9 mouse cellular contexts compared by ENCODE assay signal in the genomic region with DNA sequence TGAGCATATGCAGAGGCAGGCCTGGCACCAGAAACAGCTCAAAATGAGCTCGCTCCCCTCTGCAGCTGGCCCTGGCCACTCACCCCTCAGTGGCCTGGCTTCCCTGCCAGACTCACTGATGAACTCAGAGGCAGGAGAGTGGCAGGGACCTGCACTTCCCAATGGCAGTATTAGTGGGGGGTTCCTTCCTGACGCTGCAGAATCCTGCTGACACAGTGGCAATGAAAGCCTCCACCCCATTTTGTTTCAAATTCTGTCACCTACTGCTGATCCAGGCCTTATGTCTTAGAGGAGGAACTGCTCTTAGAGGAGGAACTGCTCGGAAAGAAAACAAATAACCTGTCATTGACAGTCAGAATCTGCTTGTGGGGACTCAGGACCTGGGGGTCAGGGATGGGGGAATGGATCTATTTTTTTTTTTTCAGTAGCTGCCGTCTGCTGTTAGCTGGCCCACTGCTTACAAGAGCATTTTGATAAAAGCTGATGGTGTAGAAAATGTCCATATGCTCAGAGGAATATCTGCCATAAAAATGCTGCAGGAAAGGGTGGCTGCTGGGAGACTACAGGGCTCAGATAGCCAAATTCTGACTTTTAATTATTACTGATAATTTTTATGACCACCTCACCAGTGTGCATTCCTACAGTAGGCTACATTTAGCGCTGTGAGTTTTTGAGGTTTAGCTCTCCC. TPM values are rescaled to one million over a fixed set of nuclear protein-coding genes. Genes with fewer than 3 reads are reported as not detected.
DNase-seq lines count a peak whose midpoint lies in the region; ATAC-seq and TF ChIP-seq lines count a peak whose summit lies in the region.
"Had no signal": no experiment of that assay in that cellular context is flagged by ENCODE, and none has a peak within 500 bp of the region (broad histone marks: within the 10 kb centered on the region; RNA-seq: fewer than 3 reads in every experiment).

No protein-coding gene starts in this region.

- no peak for TF ChIP-seq CTCF in heart, adult 2 months (IDR thresholded peaks at IDR 0.05)
- TF ChIP-seq CTCF in liver, postnatal 0 days (IDR thresholded peaks at IDR 0.05; ENCODE audit: low read depth) = no peak
- no peak for TF ChIP-seq CTCF in cortical plate, adult 2 months (IDR thresholded peaks at IDR 0.05; ENCODE audit: extremely low read depth, insufficient read depth, low read length)

- H3K36me3 ChIP-seq in heart, adult 2 months (ENCODE audit: control insufficient read depth, insufficient read depth, low read length) = no peaks in the 10 kb centered on the region
- peaks cover 16% of the 10 kb centered on the region for H3K36me3 ChIP-seq in liver, postnatal 0 days (replicated peaks; ENCODE audit: insufficient read depth, low read length)
- peaks cover 11% of the 10 kb centered on the region; the same call in 1 of the 2 replicates for H3K36me3 ChIP-seq in liver, embryonic 11.5 days (ENCODE audit: control insufficient read depth, insufficient read depth, low read length)
- peaks cover 12% of the 10 kb centered on the region for H3K36me3 ChIP-seq in neural tube, embryonic 13.5 days

- no peak overlapping the region for H3K4me2 ChIP-seq in liver, postnatal 0 days (ENCODE audit: low read depth, low read length)
- H3K4me2 ChIP-seq in liver, embryonic 11.5 days = no peak overlapping the region
- H3K4me2 ChIP-seq in neural tube, embryonic 13.5 days = no peak overlapping the region
- H3K4me2 ChIP-seq: intestine, embryonic 15.5 days had no signal

- no peaks in the 10 kb centered on the region for H3K9me3 ChIP-seq in liver, postnatal 0 days (ENCODE audit: low read length)
- H3K9me3 ChIP-seq in liver, embryonic 11.5 days (ENCODE audit: control insufficient read depth, low read length) = no peaks in the 10 kb centered on the region
- H3K9me3 ChIP-seq in neural tube, embryonic 13.5 days = no peaks in the 10 kb centered on the region
- H3K9me3 ChIP-seq: intestine, embryonic 15.5 days had no signal

- peaks cover 8% of the 10 kb centered on the region for H3K79me2 ChIP-seq in heart, adult 2 months (replicated peaks; ENCODE audit: control insufficient read depth, insufficient read depth, low read length)

- peaks cover 28% of the 10 kb centered on the region for H3K4me1 ChIP-seq in heart, adult 2 months (ENCODE audit: control insufficient read depth, insufficient read depth, low read length)
- peaks cover 49% of the 10 kb centered on the region for H3K4me1 ChIP-seq in liver, postnatal 0 days (ENCODE audit: insufficient read depth)
- H3K4me1 ChIP-seq in liver, embryonic 11.5 days (replicated peaks; ENCODE audit: control insufficient read depth, insufficient read depth, low read length) = peaks cover 51% of the 10 kb centered on the region
- H3K4me1 ChIP-seq in cortical plate, adult 2 months (ENCODE audit: control insufficient read depth, insufficient read depth, low read length) = peaks cover 45% of the 10 kb centered on the region
- H3K4me1 ChIP-seq in neural tube, embryonic 13.5 days (replicated peaks) = peaks cover 79% of the 10 kb centered on the region

- no peak overlapping the region for H3K4me3 ChIP-seq in heart, adult 2 months
- H3K4me3 ChIP-seq in liver, postnatal 0 days (ENCODE audit: low read depth, low read length) = no peak overlapping the region
- no peak overlapping the region for H3K4me3 ChIP-seq in liver, embryonic 11.5 days (ENCODE audit: low read depth, low read length)
- no peak overlapping the region for H3K4me3 ChIP-seq in cortical plate, adult 2 months (ENCODE audit: insufficient read depth, low read length)
- H3K4me3 ChIP-seq in neural tube, embryonic 13.5 days = no peak overlapping the region
- H3K4me3 ChIP-seq: intestine, embryonic 15.5 days had no signal

- no peak for TF ChIP-seq EP300 in heart, adult 2 months (IDR thresholded peaks at IDR 0.05; ENCODE audit: insufficient read depth, low read depth, low read length)
- TF ChIP-seq EP300 in liver, postnatal 0 days (IDR thresholded peaks at IDR 0.05; ENCODE audit: low read depth) = no peak

- no peak for TF ChIP-seq POLR2A in heart, adult 2 months (IDR thresholded peaks at IDR 0.05; ENCODE audit: insufficient read depth, low read depth, low read length)
- TF ChIP-seq POLR2A in cortical plate, adult 2 months (IDR thresholded peaks at IDR 0.05; ENCODE audit: extremely low read depth, insufficient read depth, low read length) = no peak

- peak overlapping the region; percentile 82 for H3K27ac ChIP-seq in heart, adult 2 months
- H3K27ac ChIP-seq in liver, postnatal 0 days (ENCODE audit: low read depth) = no peak overlapping the region
- no peak overlapping the region for H3K27ac ChIP-seq in liver, embryonic 11.5 days (ENCODE audit: low read depth, low read length)
- peak overlapping the region; percentile 89 for H3K27ac ChIP-seq in cortical plate, adult 2 months (ENCODE audit: insufficient read depth, low read length)
- peak overlapping the region; percentile 76 for H3K27ac ChIP-seq in neural tube, embryonic 13.5 days (replicated peaks)

- no peaks in the 10 kb centered on the region for H3K27me3 ChIP-seq in heart, adult 2 months (ENCODE audit: control insufficient read depth, insufficient read depth, low read length)
- H3K27me3 ChIP-seq in liver, postnatal 0 days (ENCODE audit: insufficient read depth, low read length) = no peaks in the 10 kb centered on the region
- no peaks in the 10 kb centered on the region for H3K27me3 ChIP-seq in liver, embryonic 11.5 days (replicated peaks; ENCODE audit: control insufficient read depth, insufficient read depth, low read length)
- H3K27me3 ChIP-seq in neural tube, embryonic 13.5 days = no peaks in the 10 kb centered on the region
- H3K27me3 ChIP-seq: intestine, embryonic 15.5 days had no signal

- H3K9ac ChIP-seq in heart, adult 2 months (ENCODE audit: low read depth, low read length) = no peak overlapping the region
- peak overlapping the region; percentile 21; the same call in 1 of the 2 replicates for H3K9ac ChIP-seq in liver, postnatal 0 days (replicated peaks)
- no peak overlapping the region for H3K9ac ChIP-seq in liver, embryonic 11.5 days (ENCODE audit: low read depth, low read length)
- peak overlapping the region; percentile 54 for H3K9ac ChIP-seq in neural tube, embryonic 13.5 days
- H3K9ac ChIP-seq: intestine, embryonic 15.5 days had no signal

- ATAC-seq in liver, postnatal 0 days = no peak
- no peak for ATAC-seq in liver, embryonic 11.5 days (replicated peaks; ENCODE audit: low FRiP score)
- no peak for ATAC-seq in neural tube, embryonic 13.5 days (ENCODE audit: low read depth)
- ATAC-seq: intestine, embryonic 15.5 days had no signal

- 54% methylated on average over 5 of the region's 5 CpGs for WGBS in heart, adult 2 months
- 55% methylated on average over 5 of the region's 5 CpGs for WGBS in liver, postnatal 0 days (ENCODE audit: insufficient replicate concordance)
- WGBS in liver, embryonic 11.5 days = 52% methylated on average over 5 of the region's 5 CpGs
- WGBS in neural tube, embryonic 13.5 days = 51% methylated on average over 5 of the region's 5 CpGs

- intact Hi-C loops in heart, adult 2 months (cut with DNase I) = loop anchor here (5.0 kb wide), 1 partner anchor 37 kb away; no protein-coding TSS in a partner anchor

- DNase-seq in heart, adult 2 months = no peak
- no peak for DNase-seq in heart, adult 11 months
- no peak for DNase-seq in liver, postnatal 0 days
- DNase-seq in liver, embryonic 11.5 days (ENCODE audit: low spot score) = no peak
- DNase-seq in urinary bladder, postnatal 4 days (ENCODE audit: low spot score in 2 of 2) = no peak
- no peak for DNase-seq in ovary, postnatal 10 days (ENCODE audit: low spot score)

RNA-seq across cellular contexts. Expression of gene Akt2, which starts 13.5 kb away (rescaled TPM):
- 100 to 1,000 TPM; 181 to 219 TPM for total RNA-seq in heart, adult 2 months (2021)
- 134 and 181 TPM in 2 replicates for polyA plus RNA-seq in heart, adult 2 months (2012; rRNA removed)
- polyA plus RNA-seq in liver, postnatal 0 days (2015; fragmentation: Nextera tagmentation; extraction: Ambion mirVana) = 24.0 and 25.5 TPM in 2 replicates
- polyA plus RNA-seq in liver, embryonic 11.5 days (2014; fragmentation: Nextera tagmentation; extraction: Ambion mirVana) = 68.4 and 70.1 TPM in 2 replicates
- 144 and 161 TPM in 2 replicates for polyA plus RNA-seq in cortical plate, adult 2 months (2012; rRNA removed)
- polyA plus RNA-seq in neural tube, embryonic 13.5 days (2015; fragmentation: Nextera tagmentation; extraction: Ambion mirVana) = 59.6 and 66.2 TPM in 2 replicates

RNA-seq across cellular contexts. Expression of gene Ttc9b, which starts 48.9 kb away (rescaled TPM):
- not detected for total RNA-seq in heart, adult 2 months (2021)
- not detected in 2 replicates for polyA plus RNA-seq in heart, adult 2 months (2012; rRNA removed)
- polyA plus RNA-seq in liver, postnatal 0 days (2015; fragmentation: Nextera tagmentation; extraction: Ambion mirVana) = not detected in 2 replicates
- polyA plus RNA-seq in liver, embryonic 11.5 days (2014; fragmentation: Nextera tagmentation; extraction: Ambion mirVana) = not detected in 2 replicates
- polyA plus RNA-seq in cortical plate, adult 2 months (2012; rRNA removed) = 188 and 192 TPM in 2 replicates
- 45.8 and 54.8 TPM in 2 replicates for polyA plus RNA-seq in neural tube, embryonic 13.5 days (2015; fragmentation: Nextera tagmentation; extraction: Ambion mirVana)

RNA-seq across cellular contexts. Expression of gene 2310022A10Rik, which starts 51.8 kb away (rescaled TPM):
- 10 to 100 TPM; 72.0 to 72.1 TPM for total RNA-seq in heart, adult 2 months (2021)
- 79.5 and 87.4 TPM in 2 replicates for polyA plus RNA-seq in heart, adult 2 months (2012; rRNA removed)
- polyA plus RNA-seq in liver, postnatal 0 days (2015; fragmentation: Nextera tagmentation; extraction: Ambion mirVana) = 8.6 and 9.0 TPM in 2 replicates
- 33.9 and 35.1 TPM in 2 replicates for polyA plus RNA-seq in liver, embryonic 11.5 days (2014; fragmentation: Nextera tagmentation; extraction: Ambion mirVana)
- polyA plus RNA-seq in cortical plate, adult 2 months (2012; rRNA removed) = 32.7 and 33.8 TPM in 2 replicates
- polyA plus RNA-seq in neural tube, embryonic 13.5 days (2015; fragmentation: Nextera tagmentation; extraction: Ambion mirVana) = 30.9 and 31.9 TPM in 2 replicates

RNA-seq across cellular contexts. Expression of gene Pld3, which starts 51.8 kb away (rescaled TPM):
- 10 to 100 TPM; 22.9 to 30.6 TPM for total RNA-seq in heart, adult 2 months (2021)
- polyA plus RNA-seq in heart, adult 2 months (2012; rRNA removed) = 54.8 and 68.1 TPM in 2 replicates
- 46.5 and 49.3 TPM in 2 replicates for polyA plus RNA-seq in liver, postnatal 0 days (2015; fragmentation: Nextera tagmentation; extraction: Ambion mirVana)
- 39.3 and 44.4 TPM in 2 replicates for polyA plus RNA-seq in liver, embryonic 11.5 days (2014; fragmentation: Nextera tagmentation; extraction: Ambion mirVana)
- 1,185 and 1,204 TPM in 2 replicates for polyA plus RNA-seq in cortical plate, adult 2 months (2012; rRNA removed)
- 123 and 128 TPM in 2 replicates for polyA plus RNA-seq in neural tube, embryonic 13.5 days (2015; fragmentation: Nextera tagmentation; extraction: Ambion mirVana)

Comparison
In these comparisons a context has a peak if more than half of its experiments do, and no peak if none do; other contexts are left out.
1. H3K9ac ChIP-seq: peak in liver, postnatal 0 days (single experiment) and neural tube, embryonic 13.5 days (single experiment); none in heart, adult 2 months (single experiment) and liver, embryonic 11.5 days (single experiment).
2. H3K27ac ChIP-seq: peak in heart, adult 2 months (single experiment), cortical plate, adult 2 months (single experiment) and neural tube, embryonic 13.5 days (single experiment); none in liver, postnatal 0 days (single experiment) and liver, embryonic 11.5 days (single experiment).
3. RNA of gene Ttc9b, which starts 48.9 kb away (polyA plus RNA-seq): 188 to 192 TPM in cortical plate, adult 2 months and 45.8 to 54.8 TPM in neural tube, embryonic 13.5 days; not detected in heart, adult 2 months, not detected in liver, postnatal 0 days and not detected in liver, embryonic 11.5 days; every median in the first group is over 10 times any median in the second.